Mouse (Mus musculus) urinary bladder, postnatal 14 days (tissue): ENCODE results near the gene Spr.
"Not testable (repeated sequence)": the region's sequence is repeated elsewhere in the genome, so short reads cannot be mapped to it uniquely, and the experiment has no call there.

Experiments used
- DNase-seq: peaks from one replicate; pipeline ENCODE4 v3.0.0; 2021; ENCODE audit warnings: low spot score

The Spr gene

GRCm38 (mm10) chr6:85132237-85132636, 5.3 kb downstream of the Spr start:
- not testable (repeated sequence) for DNase-seq

DNA sequence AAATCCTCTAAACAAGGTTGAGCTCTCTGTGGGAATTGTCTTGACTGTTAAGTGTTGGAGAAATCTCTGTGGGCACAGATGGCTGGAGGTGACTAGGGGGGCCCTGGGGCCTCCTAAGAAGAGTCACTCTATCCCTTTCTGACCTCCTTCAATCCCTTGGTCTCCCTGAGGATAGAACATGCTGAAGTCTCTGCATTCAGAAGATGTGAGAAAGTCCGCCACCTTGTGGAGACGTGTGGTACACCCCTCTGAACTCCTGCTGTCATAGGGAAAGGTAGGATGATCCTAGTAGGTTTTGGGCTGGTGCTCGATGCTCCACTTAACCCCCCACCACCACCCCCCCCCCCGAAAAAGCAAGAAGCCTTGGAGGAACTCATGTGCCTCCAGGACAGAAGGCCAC, 5.9 kb downstream of the Spr start:
- peak; percentile 74 for DNase-seq

- DNase-seq, result peak; percentile 59
Measured at GRCm38 (mm10) chr6:85117545-85118511, 19.7 kb downstream of the Spr start.

DNA sequence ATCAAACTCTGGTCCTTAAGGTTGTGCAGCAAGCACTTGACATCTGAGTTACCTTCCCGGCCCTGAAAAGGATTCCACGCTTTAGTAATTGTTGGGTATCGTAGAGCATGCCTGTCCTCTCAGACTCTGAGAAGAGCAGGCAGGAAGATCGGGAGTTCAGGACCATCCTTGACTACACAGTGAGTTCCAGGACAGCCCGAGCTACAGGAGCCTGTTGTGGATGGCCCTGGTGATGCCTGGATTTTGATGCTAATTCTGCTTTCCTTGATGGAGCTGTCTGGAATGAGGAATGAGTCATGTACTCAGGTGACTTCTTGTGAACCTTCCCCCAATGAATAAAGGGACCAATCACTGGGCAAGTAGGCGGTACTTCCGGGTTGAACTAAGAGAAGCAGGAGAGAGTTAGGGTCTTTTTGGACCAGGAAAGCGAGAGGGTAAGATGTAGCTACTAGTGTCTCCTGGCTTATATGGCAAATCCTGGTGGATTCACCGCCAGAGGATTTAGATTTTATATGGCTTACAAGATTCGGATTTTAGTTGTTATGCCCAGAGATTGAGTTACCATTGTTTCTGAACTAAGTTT, 32.4 kb downstream of the Spr start:
- no peak for DNase-seq

- no peak for DNase-seq
Measured at GRCm38 (mm10) chr6:85103321-85103720, 34.2 kb downstream of the Spr start.

DNA sequence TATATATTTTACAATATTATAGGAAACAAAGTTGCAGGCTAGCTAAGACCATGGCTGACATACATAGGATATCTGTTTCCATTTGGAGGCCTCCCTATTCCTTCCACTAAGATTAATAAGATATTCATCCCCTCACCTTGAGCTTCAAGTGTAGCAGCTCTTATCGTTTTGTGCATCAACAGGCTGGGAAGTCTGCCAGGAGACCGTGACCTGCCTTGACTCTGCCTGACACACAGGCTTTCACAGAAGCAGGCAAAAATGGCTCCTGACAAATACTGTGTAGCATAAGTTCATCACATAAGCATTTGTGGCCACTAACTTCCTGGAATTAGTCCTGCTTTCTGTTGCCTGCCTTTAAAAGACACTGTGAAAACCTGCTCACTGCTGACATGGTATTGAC, 41.1 kb downstream of the Spr start:
- DNase-seq, result peak; percentile 30

DNA sequence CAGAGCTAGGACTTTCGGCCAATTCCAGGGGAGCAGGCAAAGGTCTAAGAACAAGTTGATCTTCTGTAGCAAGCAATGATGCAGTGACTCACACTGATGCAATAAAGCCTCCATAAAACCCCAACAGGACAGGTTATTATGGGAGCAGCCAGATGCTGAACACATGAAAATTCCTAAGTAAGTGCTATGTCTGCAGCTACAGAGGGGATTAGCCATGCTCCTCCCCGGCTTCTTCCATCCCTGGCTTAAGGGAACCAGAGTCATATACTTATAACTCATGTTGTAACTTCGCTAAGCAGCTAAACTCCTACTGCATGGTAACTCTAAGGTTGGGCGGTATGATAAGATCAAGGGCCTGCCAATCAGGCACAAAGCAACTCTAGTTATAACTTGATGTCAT, 50.1 kb downstream of the Spr start:
- DNase-seq, result peak; percentile 36

DNA sequence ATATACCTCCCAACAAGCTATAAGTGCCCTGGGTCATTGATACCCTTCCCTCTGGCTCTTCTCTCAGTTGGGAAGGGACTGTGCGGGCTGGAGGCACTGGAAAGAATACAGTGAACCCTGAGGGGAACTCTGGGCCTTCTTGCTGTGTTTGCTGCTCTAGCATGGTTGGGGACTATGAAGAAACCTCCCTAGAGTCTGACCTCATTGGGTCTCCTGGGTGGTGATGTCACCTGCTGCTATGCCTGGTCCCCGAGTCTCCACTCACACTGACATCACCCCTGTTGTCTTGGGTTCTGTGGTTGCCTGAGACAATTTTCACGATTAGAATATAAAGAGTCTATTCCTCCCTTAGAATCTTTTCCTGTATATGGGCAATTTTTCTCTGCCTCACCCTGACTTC, 50.9 kb downstream of the Spr start:
- DNase-seq, result no peak
